In the genomic region with DNA sequence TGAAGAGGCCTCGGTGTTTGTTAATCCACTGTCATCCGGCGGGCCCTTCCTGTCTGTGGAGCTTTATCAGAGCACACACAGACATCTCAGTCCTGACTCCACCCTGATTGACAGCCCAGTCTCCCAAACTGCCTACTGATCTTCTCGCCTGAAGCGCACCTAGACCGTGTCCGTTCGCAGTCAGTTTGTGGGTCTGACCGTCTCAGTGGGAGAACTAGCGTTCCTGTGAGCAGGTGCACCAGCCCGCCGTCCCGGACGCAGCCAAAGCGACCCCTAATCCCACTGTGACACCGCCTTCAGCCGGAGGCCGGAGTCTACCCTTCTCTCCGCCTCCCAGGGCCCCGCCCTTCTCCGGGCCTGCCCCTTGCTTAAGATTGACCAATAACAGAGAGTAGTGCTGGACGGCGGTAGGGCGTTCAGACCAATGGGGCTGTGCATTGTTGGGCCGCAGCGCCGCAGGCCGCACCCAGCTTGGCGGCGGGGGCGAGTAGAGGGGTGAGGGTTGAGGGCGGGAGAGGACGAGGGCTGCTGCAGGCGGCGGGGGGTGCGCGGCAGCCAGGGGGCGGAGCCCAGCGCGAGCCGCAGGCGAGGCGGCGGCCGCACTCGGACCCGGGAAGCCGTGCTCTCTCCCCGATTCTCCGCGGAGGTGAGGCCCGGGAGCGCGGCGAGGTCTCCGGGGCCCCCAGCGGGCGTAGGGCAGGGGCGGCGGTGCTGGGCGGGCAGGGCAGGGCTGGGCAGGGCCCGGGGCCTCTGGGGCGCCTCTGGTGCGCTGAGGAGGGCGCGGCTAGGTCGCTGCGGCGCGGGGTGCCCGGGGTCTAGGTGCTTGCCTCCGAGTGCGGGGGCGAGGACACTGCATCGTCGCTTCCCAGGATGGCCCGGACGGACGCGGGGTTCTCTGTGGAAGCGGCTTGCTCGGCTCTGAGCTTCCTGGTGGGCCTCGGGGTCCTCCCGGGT, we compare ENCODE assay signal across 8 mouse cellular contexts. TPM values are rescaled to one million over a fixed set of nuclear protein-coding genes. Genes with fewer than 3 reads are reported as not detected.
DNase-seq lines count a peak whose midpoint lies in the region; ATAC-seq and TF ChIP-seq lines count a peak whose summit lies in the region.

Add1 (plus strand) TSS at position 397 of the 954 bp plus-strand sequence.

- peak within 1 kb of the TSS; percentile 90 for H3K9ac ChIP-seq in ES-E14 (ENCODE audit: insufficient read depth, low read depth, low read length, poor library complexity, severe bottlenecking)
- peak within 1 kb of the TSS; percentile 99 for H3K9ac ChIP-seq in forebrain, embryonic 15.5 days (replicated peaks)

- in situ Hi-C loops in ES-E14 (cut with MboI; ENCODE audit: low sequenced_read_pairs in 2 of 2, unreplicated experiment in 2 of 2), result no loop called here

- H3K9me3 ChIP-seq in ES-E14 (ENCODE audit: control insufficient read depth, insufficient read depth, low read depth, low read length), result no peaks in the 10 kb centered on the region
- H3K9me3 ChIP-seq in forebrain, embryonic 15.5 days, result no peaks in the 10 kb centered on the region

- peak within 1 kb of the TSS; percentile 88 to 99 for H3K4me3 ChIP-seq in ES-E14 (ENCODE audit: insufficient read depth in 1 of 2, low read depth in 1 of 2, low read length in 2 of 2, poor library complexity in 1 of 2, severe bottlenecking in 1 of 2)
- H3K4me3 ChIP-seq in forebrain, embryonic 15.5 days, result peak within 1 kb of the TSS; percentile 98
- peak within 1 kb of the TSS; percentile 95 for H3K4me3 ChIP-seq in lung, adult 2 months (replicated peaks; ENCODE audit: extremely low read depth, low read depth, low read length)

- H3K4me1 ChIP-seq in ES-E14 (ENCODE audit: control insufficient read depth in 2 of 2, insufficient read depth in 2 of 2, low read length in 2 of 2, poor library complexity in 1 of 2), result peaks cover 2 to 5% of the 10 kb centered on the region in 2 experiments; a peak in 3 of 4 replicates
- H3K4me1 ChIP-seq in forebrain, embryonic 15.5 days, result peaks cover 21% of the 10 kb centered on the region
- H3K4me1 ChIP-seq in lung, adult 2 months (ENCODE audit: control insufficient read depth, insufficient read depth, low read length), result peaks cover 15% of the 10 kb centered on the region

- ATAC-seq in forebrain, embryonic 15.5 days (replicated peaks), result peak; percentile 100
- ATAC-seq in neutrophil, adult 5-6 weeks (ENCODE audit: extremely low read depth, insufficient number of reproducible peaks, low FRiP score, poor library complexity, severe bottlenecking), result peak; percentile 94

- WGBS in forebrain, embryonic 15.5 days, result under 1% methylated on average over 61 of the region's 84 CpGs
- 1% methylated on average over 74 of the region's 84 CpGs for WGBS in lung, adult 2 months

- peak within 1 kb of the TSS; percentile 55 for H3K4me2 ChIP-seq in forebrain, embryonic 15.5 days (replicated peaks)

- H3K36me3 ChIP-seq in ES-E14 (ENCODE audit: control insufficient read depth, insufficient read depth, low read length, poor library complexity, severe bottlenecking), result no peaks in the 10 kb centered on the region
- H3K36me3 ChIP-seq in forebrain, embryonic 15.5 days, result no peaks in the 10 kb centered on the region

- TF ChIP-seq POLR2A in lung, adult 2 months (IDR thresholded peaks at IDR 0.05; ENCODE audit: borderline replicate concordance, extremely low read depth, low read depth, low read length), result peak; percentile 97

- TF ChIP-seq CTCF in lung, adult 2 months (IDR thresholded peaks at IDR 0.05; ENCODE audit: insufficient read depth, low read length), result no peak

- H3K27ac ChIP-seq in ES-E14 (ENCODE audit: insufficient read depth, low read depth, low read length, poor library complexity, severe bottlenecking), result peak within 1 kb of the TSS; percentile 52
- H3K27ac ChIP-seq in forebrain, embryonic 15.5 days (replicated peaks), result peak within 1 kb of the TSS; percentile 93

- intact Hi-C loops in heart, postnatal 25 days (cut with DNase I), result no loop called here

- no peaks in the 10 kb centered on the region for H3K27me3 ChIP-seq in forebrain, embryonic 15.5 days

- DNase-seq in ES-E14 (ENCODE audit: low read depth, low spot score), result peak; percentile 92
- peak; percentile 97 for DNase-seq in cerebellum, adult 11-12 months
- DNase-seq in heart, postnatal 25 days (ENCODE audit: low spot score), result peak; percentile 97
- DNase-seq in layer of hippocampus, adult 18-20 months (ENCODE audit: low spot score in 2 of 2), result peak; percentile 98 to 99
- peak; percentile 96 for DNase-seq in lung, adult 2 months
- DNase-seq in thymus, adult 18-20 months, result peak; percentile 96 to 97

TF ChIP-seq in ES-E14, 5 proteins besides CTCF, POLR2A, EP300 and RAD21:
- no peak for TF ChIP-seq ZC3H11A (IDR thresholded peaks at IDR 0.05; ENCODE audit: borderline replicate concordance, low read depth, low read length)
- TF ChIP-seq MAFK (IDR thresholded peaks at IDR 0.05; ENCODE audit: insufficient read depth, low read depth, low read length), result no peak
- peak; percentile 87 for TF ChIP-seq CHD2 (IDR thresholded peaks at IDR 0.05; ENCODE audit: low read depth, low read length)
- TF ChIP-seq ZNF384 (IDR thresholded peaks at IDR 0.05; ENCODE audit: low read depth, low read length), result no peak
- peak; percentile 54; the same call in 1 of the 2 replicates for TF ChIP-seq HCFC1 (IDR thresholded peaks at IDR 0.05; ENCODE audit: borderline replicate concordance, insufficient read depth, low read length)

RNA-seq across cellular contexts. Expression of gene Add1, which starts in this region (rescaled TPM):
- 57.5 and 78.4 TPM in 2 replicates for total RNA-seq in ES-E14 (2012; rRNA removed)
- polyA plus RNA-seq in forebrain, embryonic 15.5 days (2015; fragmentation: Nextera tagmentation; extraction: Ambion mirVana), result 205 and 222 TPM in 2 replicates
- 100 to 1,000 TPM; 125 to 136 TPM for total RNA-seq in heart, postnatal 25 days (2021)
- 100 to 1,000 TPM; 452 to 467 TPM for total RNA-seq in layer of hippocampus, adult 18-20 months (2021)
- 188 and 231 TPM in 2 replicates for polyA plus RNA-seq in lung, adult 2 months (2012; rRNA removed)
- total RNA-seq in neutrophil, adult 5-6 weeks (2017), result 399 and 418 TPM in 2 replicates

Comparison
In these comparisons a context has a peak if more than half of its experiments do, and no peak if none do; other contexts are left out.
1. Peak in every context shown above with its lines: DNase-seq, ATAC-seq, H3K4me3 ChIP-seq and H3K27ac ChIP-seq.